Mouse (Mus musculus): Measurements from ENCODE around the gene 0610040J01Rik.

DNA sequence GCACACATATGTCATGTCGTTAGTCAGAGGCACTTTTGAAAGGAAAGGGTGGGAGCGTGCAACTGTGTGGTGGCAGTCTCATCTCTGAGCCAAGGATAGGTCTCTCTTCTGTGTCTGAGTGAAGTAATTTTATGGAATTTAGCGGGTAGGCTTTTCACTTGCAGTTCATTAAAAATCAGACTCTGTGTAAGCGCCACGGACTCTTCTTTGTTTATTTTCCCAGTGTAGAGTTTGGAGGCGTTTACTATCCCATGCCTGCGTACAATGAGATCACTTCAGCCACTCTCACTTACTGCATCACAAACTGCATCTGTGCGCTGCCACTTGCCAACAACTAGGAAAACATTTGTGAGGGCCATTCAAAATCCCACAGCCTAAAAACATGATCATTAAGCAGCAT lies 44.7 kb upstream of the 0610040J01Rik start:
- TF ChIP-seq POLR2A (IDR thresholded peaks at IDR 0.05; ENCODE audit: borderline replicate concordance, extremely low read depth, low read depth, low read length) (no peak), CTCF (IDR thresholded peaks at IDR 0.05; ENCODE audit: insufficient read depth, low read length) (no peak)
